Mouse (Mus musculus): ENCODE measurements around the gene Pou2af1.

Pou2af1 gene

DNA sequence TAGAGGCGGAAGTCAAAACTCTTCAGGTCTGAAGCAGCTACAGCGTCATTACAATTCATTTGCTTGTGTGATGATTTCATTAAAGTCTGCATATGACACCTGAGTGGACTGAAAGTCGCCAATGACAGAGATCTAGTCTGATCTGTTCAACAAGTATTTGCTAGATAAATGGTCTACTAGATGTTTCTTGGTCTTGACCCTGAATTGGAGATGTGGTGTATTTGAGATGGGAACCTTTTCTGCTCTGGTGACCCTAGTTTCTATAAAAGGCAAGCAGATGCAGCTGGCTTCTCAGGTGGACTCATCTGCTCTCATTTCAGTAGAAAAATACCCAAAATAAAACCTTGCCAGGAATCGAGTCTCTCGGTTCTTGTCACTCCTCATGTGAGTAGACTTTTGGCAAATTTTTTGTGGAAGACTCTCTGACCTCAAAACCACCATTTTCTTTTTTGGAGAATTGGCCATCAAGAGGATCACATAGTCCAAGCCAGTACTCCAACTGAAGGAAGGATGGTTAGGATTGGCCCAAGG is 12.2 kb downstream of the Pou2af1 start:
- DNase-seq (ENCODE audit: low read depth): no peak

DNA sequence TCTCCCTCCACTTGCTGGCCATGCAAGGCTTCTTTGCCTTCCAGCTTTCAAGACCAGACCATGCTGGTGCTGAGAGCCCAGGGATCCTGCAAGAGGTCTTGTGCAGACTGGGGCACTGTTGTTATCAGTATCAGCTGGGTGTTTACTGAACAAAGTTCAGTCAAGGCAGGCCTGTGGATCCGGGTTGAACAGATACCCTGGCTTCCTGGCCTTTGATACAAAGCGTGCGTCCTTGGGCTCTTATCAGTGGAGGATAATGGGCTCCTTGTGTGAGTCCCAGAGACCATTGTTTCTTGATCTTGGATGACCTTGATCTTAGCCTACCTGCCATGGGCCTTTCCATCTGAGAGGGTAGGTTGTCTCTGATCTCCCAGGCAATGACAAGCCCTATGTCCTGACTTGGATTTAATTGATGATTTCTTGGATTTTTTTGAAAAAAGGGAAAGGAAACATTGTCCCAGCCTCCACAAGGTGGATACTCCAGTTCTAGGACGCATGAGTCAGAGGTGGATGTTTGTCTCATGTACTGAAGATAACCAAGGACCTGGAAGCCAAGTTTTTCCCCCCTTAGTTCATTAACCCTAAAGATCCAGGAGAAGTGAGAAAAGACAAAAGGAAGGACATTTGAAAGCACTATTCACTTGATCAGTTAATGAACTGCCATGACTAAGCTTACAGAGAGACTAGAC is 17.3 kb downstream of the Pou2af1 start:
- DNase-seq (ENCODE audit: low read depth): no peak

DNA sequence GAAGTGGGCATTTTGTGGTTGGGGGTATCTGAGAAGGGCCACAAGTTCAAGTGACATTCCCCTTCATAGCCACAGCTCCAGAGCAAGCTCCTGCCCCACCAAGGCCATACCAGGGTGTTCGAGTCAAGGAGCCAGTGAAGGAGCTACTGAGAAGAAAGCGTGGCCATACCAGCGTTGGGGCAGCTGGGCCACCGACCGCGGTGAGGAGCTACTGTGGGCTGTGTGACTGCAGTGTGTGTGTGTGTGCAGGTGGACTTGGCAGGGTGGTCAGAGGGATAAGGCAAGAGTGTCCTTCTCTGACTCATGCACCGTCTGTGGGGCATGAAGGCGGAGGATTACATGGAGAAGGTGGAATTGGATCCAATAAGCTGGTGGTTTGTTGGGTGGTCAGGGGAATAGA is 18.7 kb downstream of the Pou2af1 start:
- DNase-seq (ENCODE audit: low read depth): no peak

DNA sequence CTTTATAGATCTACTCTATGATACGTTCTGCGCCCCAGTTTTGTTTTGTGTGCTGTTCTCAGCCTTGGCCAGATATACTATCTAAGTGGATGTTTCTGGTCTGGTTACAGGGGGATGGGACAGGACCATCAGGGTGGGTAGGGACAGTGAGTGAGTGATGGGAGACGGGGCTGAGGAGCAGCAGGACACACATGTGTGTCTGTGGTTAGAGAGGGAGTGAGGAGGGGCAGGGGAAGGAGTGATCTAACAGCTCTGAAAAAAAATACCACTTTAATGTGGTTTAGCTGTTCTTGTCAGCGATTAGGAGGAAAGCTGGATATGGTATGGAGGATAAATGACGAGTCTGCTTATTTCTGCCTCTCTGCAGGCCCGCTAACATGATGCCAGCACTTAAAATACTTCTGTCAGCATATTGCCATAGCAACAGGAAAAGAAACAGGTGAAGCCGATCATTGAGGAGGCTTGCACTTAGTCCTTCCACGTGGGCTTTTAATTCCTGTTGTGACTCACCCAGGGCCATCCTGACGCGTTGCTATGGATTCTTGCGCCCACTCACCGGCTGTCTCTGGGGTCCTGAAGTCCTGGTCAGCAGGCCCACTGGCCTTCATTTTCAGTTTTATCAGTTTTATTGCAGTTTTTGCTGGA is 25.4 kb downstream of the Pou2af1 start:
- DNase-seq (ENCODE audit: low read depth): no peak

DNA sequence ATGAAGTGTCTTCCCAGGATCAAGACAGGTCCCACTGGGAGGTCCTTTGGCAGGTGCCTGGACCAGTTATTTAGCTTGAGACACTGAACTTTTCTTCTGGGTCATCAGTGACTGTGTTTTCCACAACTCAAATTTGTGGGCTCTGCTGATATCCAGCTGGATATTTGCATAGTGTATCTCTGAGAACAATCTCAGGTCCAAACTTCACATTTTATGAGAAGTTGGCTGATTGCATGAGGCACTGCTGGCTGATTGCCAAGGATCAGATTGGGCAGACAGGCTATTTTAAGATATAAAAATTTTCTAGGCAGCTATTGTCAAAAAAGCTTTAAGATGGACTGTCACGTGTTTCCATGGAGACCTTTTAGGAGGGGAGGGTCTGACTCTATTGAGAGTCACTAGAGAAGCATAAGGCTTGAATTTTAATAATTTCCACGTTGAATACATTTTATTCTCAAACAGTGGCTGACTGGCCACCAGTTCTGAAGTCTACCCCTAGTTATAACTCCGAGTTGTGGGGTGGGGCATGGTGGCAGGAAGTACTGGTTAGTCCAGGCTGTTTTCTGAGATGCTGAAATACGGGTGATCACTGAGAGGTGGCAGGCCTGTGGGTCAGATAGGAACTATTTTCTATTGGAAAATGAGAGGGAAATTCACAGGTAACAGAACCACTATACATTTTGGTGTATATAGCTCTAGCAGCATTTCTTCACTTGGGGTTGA is 43.4 kb downstream of the Pou2af1 start:
- no peak for DNase-seq (ENCODE audit: low read depth)

DNA sequence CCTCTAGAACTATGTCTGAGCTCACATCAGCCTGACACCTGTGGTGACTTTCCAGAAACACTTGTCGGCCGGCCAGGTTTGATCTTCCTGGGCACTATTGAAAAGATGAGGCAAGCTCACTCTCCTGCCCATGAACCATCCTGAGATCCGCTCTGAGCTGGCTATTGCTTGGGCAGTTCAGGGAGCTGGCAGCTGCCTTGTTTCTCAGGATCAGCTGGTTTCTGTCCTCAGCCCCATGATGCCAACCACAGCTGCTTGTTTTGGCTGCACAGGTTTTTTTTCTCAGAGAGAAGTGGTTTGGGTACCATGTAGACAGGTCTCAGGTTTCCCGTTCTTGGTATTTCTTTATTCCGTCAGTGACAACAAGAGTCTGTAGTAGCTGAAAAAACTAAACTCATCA is 44.9 kb downstream of the Pou2af1 start:
- no peak for DNase-seq (ENCODE audit: low read depth)

DNA sequence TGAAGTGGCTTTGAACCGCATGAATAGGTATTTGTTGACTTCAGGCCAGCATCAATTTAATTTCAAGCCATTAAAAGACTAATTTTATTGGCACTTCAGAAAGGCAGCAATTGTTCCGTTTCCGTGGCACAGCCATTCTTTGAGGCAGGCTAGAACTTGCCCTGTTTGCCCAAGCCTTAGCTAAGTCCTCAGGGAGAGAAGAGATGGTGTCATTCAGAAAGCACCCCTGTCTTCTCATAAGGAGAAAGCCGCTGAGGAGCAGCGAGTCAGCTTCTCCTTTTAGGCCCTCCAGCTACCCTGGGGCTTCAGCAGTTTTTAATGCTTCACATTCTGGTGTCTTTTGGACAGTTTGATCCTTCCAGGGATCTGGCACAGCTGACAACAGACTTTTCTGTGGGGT is 55.3 kb downstream of the Pou2af1 start:
- DNase-seq (ENCODE audit: low read depth): no peak

DNA sequence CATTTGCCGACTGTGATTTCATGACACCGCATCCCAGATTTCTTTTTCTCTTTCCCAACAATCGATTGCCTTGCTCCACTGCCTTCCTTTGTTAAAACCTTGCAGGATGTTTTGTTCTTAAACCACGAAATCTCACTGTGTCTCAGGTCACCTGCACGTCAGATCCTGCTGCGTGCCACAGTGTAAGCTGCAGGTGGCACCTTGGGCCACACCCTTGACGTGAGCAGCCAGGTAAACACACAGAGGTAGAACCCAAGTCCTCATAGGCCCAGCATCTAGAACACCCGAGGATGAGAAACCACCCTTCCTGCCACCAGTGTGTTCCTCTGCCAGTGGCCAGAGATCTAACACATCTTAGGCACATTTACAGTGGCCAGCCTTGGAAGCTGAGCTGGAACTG is 57.6 kb downstream of the Pou2af1 start:
- DNase-seq (ENCODE audit: low read depth): no peak

DNA sequence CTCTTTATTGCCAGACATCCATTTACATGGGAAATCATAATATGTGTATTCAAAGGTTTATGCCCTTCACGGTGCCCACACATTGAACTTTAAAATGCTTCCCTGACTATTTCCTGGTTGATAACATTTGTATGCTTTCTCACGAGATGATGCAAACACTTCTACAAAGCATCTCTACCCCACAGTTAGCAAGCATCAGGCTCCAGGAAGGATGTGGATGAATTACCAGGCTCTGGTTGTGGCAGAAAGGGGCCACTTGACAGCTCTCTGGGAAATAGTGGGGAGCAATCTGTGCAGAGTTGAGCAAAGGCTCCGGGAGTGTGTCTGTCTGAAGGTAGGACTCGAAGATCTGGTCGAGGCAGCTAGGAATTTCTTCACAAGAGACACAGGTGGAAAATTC is 58.6 kb downstream of the Pou2af1 start:
- DNase-seq (ENCODE audit: low read depth): no peak

DNA sequence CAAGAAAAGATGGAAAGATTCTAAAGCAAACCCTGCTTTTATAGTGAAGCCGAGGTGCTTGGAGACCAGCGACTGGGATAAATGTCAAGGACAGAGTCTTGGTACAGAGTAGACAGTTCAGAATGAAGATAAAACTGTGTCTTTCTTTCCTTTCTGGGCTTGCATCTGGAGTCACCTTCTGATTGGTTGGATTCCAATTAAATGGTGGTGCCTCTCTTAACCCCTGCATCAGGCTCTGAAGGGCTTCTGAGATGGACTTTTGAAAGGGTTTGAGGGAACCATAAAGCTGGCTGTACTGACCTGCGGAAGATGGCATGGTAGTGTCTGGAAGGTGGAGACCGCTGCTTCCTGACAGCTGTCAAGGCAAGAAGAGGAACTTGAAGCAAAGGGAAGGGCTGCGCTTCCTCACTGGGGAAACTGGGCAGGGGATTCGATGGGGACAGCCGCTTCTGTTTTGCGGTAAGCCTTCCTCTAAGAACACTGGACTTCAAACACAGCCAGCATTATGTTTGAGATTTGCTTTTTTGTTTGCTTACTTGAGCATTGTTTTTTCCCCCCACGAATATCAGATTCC is 60.2 kb downstream of the Pou2af1 start:
- DNase-seq (ENCODE audit: low read depth): no peak

DNA sequence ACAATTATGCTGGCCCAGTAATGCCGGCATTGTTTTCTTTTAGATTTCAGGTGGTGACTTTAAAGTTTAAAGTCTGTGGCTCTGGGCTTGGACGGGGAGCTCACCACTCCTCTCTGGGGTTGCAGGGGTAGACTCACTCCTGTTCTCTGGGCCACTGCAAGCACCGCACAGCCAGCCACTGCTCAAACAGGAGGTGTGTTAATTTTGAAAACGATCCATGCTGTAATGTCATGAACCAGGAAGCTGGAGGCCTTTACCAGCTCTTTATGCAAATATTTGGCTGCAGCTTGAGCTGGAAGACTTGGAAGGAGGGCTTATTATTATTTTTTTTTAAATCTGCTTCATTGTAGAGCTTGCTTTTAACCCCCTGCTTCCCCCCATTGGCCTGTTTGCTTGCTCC is 61.2 kb downstream of the Pou2af1 start:
- DNase-seq (ENCODE audit: low read depth): no peak

DNA sequence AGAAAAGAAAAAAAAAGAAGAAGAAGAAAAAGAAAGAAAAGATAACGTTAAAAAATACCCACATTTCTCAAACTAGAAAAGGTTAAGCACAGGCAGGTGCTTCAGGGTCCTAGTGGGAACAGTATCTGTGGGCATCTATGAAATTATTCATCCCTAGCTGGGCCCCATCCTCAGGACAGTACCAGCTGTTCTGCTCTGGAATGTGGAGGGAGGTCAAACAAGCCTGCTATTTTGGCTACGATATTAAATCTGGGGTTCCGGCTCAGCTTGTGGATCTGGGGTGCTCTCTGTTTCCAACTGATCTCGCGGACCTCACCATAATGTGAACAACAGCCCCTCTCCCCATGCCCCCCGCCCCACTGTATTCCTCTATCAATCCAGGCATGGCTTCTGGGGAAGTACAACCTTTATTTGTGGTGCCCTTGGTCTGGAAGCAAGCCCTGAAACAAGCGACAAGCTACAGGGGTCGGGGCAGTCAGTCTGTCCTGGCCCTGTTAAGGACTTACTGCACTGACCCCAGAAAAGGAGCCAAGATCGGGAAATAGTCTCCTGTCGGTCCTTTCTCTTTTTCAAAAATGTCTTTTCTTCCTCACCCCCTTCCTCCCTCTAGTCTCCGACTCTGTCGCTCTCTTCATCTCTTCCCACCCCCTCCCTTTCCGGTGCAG is 64.5 kb downstream of the Pou2af1 start:
- no peak for DNase-seq (ENCODE audit: low read depth)

DNA sequence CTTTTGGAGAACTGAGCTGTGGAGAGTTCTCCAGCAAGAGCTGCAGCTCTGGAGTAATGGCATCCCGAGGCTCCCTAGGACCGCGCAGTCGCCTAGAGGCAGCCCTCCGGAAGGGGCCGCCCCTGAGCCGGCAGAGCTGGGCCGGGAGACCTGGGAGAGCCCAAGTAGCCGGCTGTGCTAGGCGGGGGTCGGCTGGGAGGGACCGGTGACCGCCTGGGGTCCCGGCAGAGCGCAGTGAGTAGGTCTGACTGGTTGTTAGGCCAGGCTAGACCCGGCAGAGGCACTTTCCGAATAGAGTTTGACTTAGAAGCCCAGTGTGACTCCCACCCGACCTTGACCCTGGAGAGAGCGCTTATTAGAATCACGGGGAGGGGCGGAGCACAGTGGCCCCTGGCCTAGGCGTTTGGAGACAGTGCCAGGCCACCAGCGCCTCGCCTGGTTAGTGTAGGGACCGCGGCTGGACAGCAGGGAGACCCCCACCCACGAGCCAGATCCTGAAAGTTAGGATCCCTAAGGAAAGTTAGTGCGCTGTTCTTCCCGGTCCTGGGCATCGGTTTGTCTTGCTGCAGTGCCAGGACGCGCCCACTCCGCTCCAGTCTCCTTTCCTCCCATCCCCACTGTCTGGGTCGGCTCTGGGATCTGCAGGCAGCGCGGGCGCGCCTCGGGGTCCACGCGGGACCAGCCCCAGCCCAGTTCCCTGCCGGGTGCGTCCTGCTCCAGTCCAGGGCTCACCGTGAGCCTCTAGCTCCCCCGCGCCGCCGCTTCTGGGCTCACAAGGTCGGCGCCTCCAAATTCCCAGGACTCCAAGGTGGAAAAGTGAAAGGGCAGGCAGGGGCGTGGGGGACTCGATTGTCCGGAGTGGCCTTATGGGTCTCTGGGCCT is 65.2 kb downstream of the Pou2af1 start, which contains the start of gene Colca2:
Gene Colca2 (minus strand): TSS at position 70 of the 882 bp plus-strand sequence.
- DNase-seq (ENCODE audit: low read depth): no peak

DNA sequence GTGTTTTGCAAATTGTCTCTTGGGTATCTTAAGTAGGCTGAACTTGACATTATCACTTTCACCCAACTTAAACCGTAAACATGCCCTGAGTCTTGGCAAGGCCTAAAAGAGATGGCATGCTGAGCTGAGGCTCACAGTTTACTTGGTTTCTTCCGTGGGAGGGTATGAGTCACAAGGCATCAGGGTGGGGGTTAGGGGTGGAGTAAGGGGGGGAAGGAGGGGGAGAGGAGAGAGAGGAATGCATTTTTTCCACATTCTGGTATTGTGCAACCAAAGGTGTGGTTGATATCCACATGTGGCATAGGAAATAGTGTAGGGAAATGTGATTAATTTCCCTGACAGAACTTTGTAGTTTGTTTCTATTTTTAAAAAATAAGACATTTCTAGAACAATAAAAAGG is 72.6 kb downstream of the Pou2af1 start:
- no peak for DNase-seq (ENCODE audit: low read depth)
